Mouse (Mus musculus): ENCODE measurements around the gene Wars2.

Gene Wars2

GRCm38 (mm10) chr3:99266752-99267303, 126.0 kb downstream of the Wars2 start:
- no peak for DNase-seq (ENCODE audit: low spot score)

DNA sequence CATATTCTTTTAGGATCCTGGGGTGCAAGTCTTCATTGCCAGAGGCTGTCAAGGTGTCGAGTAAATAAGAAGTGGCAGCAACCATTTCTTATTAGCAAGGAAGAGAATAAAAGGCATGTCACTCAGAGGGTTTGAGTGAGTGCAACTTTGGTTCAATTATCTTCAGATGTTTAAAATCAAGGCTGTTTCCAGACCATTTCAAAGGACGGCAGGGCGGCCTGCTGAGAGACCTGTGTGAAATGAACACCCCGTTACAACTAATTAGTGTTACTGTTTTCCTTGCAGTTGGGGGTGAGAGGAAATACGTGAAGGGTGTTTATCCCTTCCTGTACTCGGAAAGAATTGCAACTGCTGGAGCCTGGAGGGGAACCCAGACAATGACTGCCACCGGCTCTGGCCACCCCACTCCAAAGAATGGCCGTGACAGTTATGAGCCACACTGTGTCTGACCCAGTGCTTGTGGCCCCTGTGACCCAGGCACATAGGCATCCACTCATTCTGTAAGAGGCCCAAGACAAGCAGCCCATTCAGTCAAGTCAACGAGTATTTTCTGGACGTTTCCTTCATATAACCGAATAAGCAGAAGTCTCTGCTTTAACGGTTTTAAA, 137.2 kb downstream of the Wars2 start:
- DNase-seq (ENCODE audit: low spot score), result no peak

DNA sequence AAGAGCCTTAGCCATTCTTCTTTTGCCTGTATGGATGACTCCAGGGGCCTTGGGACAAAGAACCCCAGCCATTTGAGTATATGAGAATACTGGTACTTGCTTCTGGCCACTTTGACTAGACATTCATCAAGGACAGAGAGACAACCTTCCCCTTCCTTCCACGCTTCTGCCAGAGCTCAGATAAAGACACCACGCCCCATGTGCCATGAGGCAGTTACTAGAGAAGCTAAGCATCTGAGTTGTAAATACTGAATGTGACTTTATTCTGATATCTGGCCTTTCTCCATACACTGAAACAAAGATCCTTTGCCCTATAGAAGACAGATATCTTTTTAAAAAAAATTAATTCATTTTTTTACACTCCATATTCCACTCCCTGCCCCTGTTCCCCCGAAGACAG, 138.8 kb downstream of the Wars2 start:
- no peak for DNase-seq (ENCODE audit: low spot score)

GRCm38 (mm10) chr3:99281453-99281852, 140.6 kb downstream of the Wars2 start:
- DNase-seq (ENCODE audit: low spot score), result no peak

- no peak for DNase-seq (ENCODE audit: low spot score)
Observed at GRCm38 (mm10) chr3:99288302-99288701, 147.4 kb downstream of the Wars2 start.
